Mouse (Mus musculus) olfactory bulb, adult 2 months (tissue): ENCODE data around the gene Nhlrc2. TPM values are rescaled to one million over a fixed set of nuclear protein-coding genes. Genes with fewer than 3 reads are reported as not detected.
A peak's percentile ranks its signal among the peaks of the same experiment; 100 is the strongest.

Experiments used
- H3K27ac ChIP-seq: fragments of 200-500 bp; 2 replicates; pipeline ENCODE4 v1.5.1; 2012; ENCODE audit warnings: low read depth, low read length; ENCODE audit not compliant: insufficient read depth
- H3K4me1 ChIP-seq: fragments of 200-500 bp; 2 replicates; pipeline ENCODE4 v1.6.1; 2012; ENCODE audit warnings: low read length; ENCODE audit not compliant: control insufficient read depth, insufficient read depth
- H3K4me3 ChIP-seq: fragments of 200-500 bp; 2 replicates; pipeline ENCODE4 v1.5.1; 2012; ENCODE audit warnings: mild to moderate bottlenecking, low read depth, low read length, moderate library complexity; ENCODE audit not compliant: insufficient read depth
- CTCF ChIP-seq: fragments of 200-500 bp; IDR thresholded peaks from 2 replicates; pipeline ENCODE4 v1.5.1; 2012; ENCODE audit warnings: low read depth, mild to moderate bottlenecking, low read length, moderate library complexity; ENCODE audit not compliant: insufficient read depth
- POLR2A ChIP-seq: fragments of 200-500 bp; IDR thresholded peaks from 2 replicates; pipeline ENCODE4 v1.6.1; 2012; ENCODE audit warnings: mild to moderate bottlenecking, low read depth, low read length, moderate library complexity; ENCODE audit not compliant: insufficient read depth
- WGBS: fragments of 180-500 bp; shearing (Covaris S2); methylation state at CpG from one replicate; pipeline ENCODE4 v1.1.7; 2018; 5-methylcytosine and 5-hydroxymethylcytosine counted together
- polyA plus RNA-seq: library from polyadenylated mRNA; stranded (reverse); fragments of >200 nt; gene quantifications from 2 replicates; pipeline ENCODE4 v1.2.4, GENCODE M21; 2012; ENCODE audit warnings: low replicate concordance; ENCODE audit not compliant: missing spikeins, insufficient read depth, insufficient read length

Gene Nhlrc2
- polyA plus RNA-seq, 1 experiment: not detected

- 67% methylated on average over 9 of the region's 9 CpGs for WGBS
- Histone ChIP-seq H3K27ac (no peak overlapping the region), H3K4me3 (no peak overlapping the region), H3K4me1 (peaks cover 5% of the 10 kb centered on the region; the same call in 1 of the 2 replicates)
- TF ChIP-seq CTCF (no peak), POLR2A (no peak)
These were observed 13.0 kb upstream of the Nhlrc2 start for GRCm38 (mm10) chr19:56535064-56535463.

GRCm38 (mm10) chr19:56535765-56536164 is 12.3 kb upstream of the Nhlrc2 start:
- 98% methylated on average over 9 of the region's 9 CpGs for WGBS
- no peak overlapping the region for H3K4me3 ChIP-seq
- TF ChIP-seq CTCF (no peak), POLR2A (no peak)
- H3K27ac ChIP-seq: no peak overlapping the region
- H3K4me1 ChIP-seq: peaks cover 5% of the 10 kb centered on the region; the same call in 1 of the 2 replicates

GRCm38 (mm10) chr19:56543320-56543719 is 4.7 kb upstream of the Nhlrc2 start:
- no peak overlapping the region for H3K4me3 ChIP-seq
- no peak overlapping the region for H3K27ac ChIP-seq
- TF ChIP-seq CTCF: no peak
- TF ChIP-seq POLR2A: no peak
- WGBS: 95% methylated on average over 12 of the region's 12 CpGs
- H3K4me1 ChIP-seq: 0 out of 2 replicates have a peak, but pooled peaks cover 3% of the 10 kb centered on the region

GRCm38 (mm10) chr19:56544681-56545388 is 3.2 kb upstream of the Nhlrc2 start:
- no peak overlapping the region for H3K27ac ChIP-seq
- no peak for TF ChIP-seq CTCF
- H3K4me3 ChIP-seq: no peak overlapping the region
- 0 out of 2 replicates have a peak, but pooled peaks cover 3% of the 10 kb centered on the region for H3K4me1 ChIP-seq
- 94% methylated on average over 13 of the region's 13 CpGs for WGBS

GRCm38 (mm10) chr19:56546031-56546430 is 2.0 kb upstream of the Nhlrc2 start:
- no peak overlapping the region for H3K4me3 ChIP-seq
- H3K4me1 ChIP-seq: 0 out of 2 replicates have a peak, but pooled peaks cover 3% of the 10 kb centered on the region
- H3K27ac ChIP-seq: no peak overlapping the region
- no peak for TF ChIP-seq CTCF
- TF ChIP-seq POLR2A: no peak

GRCm38 (mm10) chr19:56547456-56548229 is 418 bp upstream of the Nhlrc2 start, which contains the start of gene Dclre1a:
TSS of gene Dclre1a (minus strand) at chr19:56548222.
- Histone ChIP-seq H3K4me3 (peak within 1 kb of the TSS; percentile 97), H3K4me1 (0 out of 2 replicates have a peak, but pooled peaks cover 3% of the 10 kb centered on the region), H3K27ac (peak within 1 kb of the TSS; percentile 91)
- 6% methylated on average over 20 of the region's 20 CpGs for WGBS
- TF ChIP-seq POLR2A: no peak
- peak; percentile 30; the same call in 1 of the 2 replicates for TF ChIP-seq CTCF

GRCm38 (mm10) chr19:56549033-56549680 is 1.1 kb downstream of the Nhlrc2 start:
- 14% methylated on average over 18 of the region's 18 CpGs for WGBS
- Histone ChIP-seq H3K4me1 (0 out of 2 replicates have a peak, but pooled peaks cover 3% of the 10 kb centered on the region), H3K27ac (peak overlapping the region; percentile 91), H3K4me3 (peak overlapping the region; percentile 97)
- TF ChIP-seq POLR2A: no peak
- no peak for TF ChIP-seq CTCF

GRCm38 (mm10) chr19:56553177-56553576 is 5.1 kb downstream of the Nhlrc2 start:
- Histone ChIP-seq H3K27ac (no peak overlapping the region), H3K4me1 (no peaks in the 10 kb centered on the region), H3K4me3 (no peak overlapping the region)
- 91% methylated on average over 3 of the region's 3 CpGs for WGBS
- TF ChIP-seq CTCF (no peak), POLR2A (no peak)

GRCm38 (mm10) chr19:56555972-56556371 is 7.9 kb downstream of the Nhlrc2 start:
- 75% methylated on average over 5 of the region's 5 CpGs for WGBS
- no peaks in the 10 kb centered on the region for H3K4me1 ChIP-seq

More at GRCm38 (mm10) chr19:56555972-56556371, 7.9 kb downstream of the Nhlrc2 start:
- Histone ChIP-seq H3K4me3 (no peak overlapping the region), H3K27ac (no peak overlapping the region)
- TF ChIP-seq CTCF (no peak), POLR2A (no peak)
